Mouse (Mus musculus) adrenal gland, adult 8-10 months (tissue): ENCODE data around the gene Bmp2. TPM values are rescaled to one million over a fixed set of nuclear protein-coding genes. Genes with fewer than 3 reads are reported as not detected.

ENCODE experiments used
- DNase-seq: peaks from one replicate; pipeline ENCODE4 v3.0.0; 2022
- total RNA-seq, 4 experiments: library from RNA; stranded (reverse); gene quantifications; 2 replicates each; pipeline ENCODE4 v1.2.4; 2022

Bmp2 gene
- total RNA-seq = 10 to 100 TPM in 3 of 4 experiments, 1 to 10 TPM in 1; 7.0 to 17.9 (median 13.7) TPM

- peak; percentile 66 for DNase-seq
Measured at GRCm38 (mm10) chr2:133552031-133552841, at the start of gene Bmp2. Gene Bmp2, plus strand, starts transcription at chr2:133552159.

GRCm38 (mm10) chr2:133505678-133506077, 46.3 kb upstream of the Bmp2 start:
- DNase-seq = no peak

GRCm38 (mm10) chr2:133507045-133507444, 44.9 kb upstream of the Bmp2 start:
- DNase-seq = no peak

- DNase-seq = no peak
Measured at GRCm38 (mm10) chr2:133509141-133509540, 42.8 kb upstream of the Bmp2 start.

- no peak for DNase-seq
Measured at GRCm38 (mm10) chr2:133511011-133511779, 40.8 kb upstream of the Bmp2 start.

- no peak for DNase-seq
Measured at GRCm38 (mm10) chr2:133516331-133517046, 35.5 kb upstream of the Bmp2 start.

- DNase-seq = no peak
Measured at GRCm38 (mm10) chr2:133517867-133518266, 34.1 kb upstream of the Bmp2 start.

- no peak for DNase-seq
Measured at GRCm38 (mm10) chr2:133521193-133521592, 30.8 kb upstream of the Bmp2 start.

- no peak for DNase-seq
Measured at GRCm38 (mm10) chr2:133522121-133522520, 29.8 kb upstream of the Bmp2 start.

GRCm38 (mm10) chr2:133525621-133526181, 26.3 kb upstream of the Bmp2 start:
- DNase-seq = no peak

- no peak for DNase-seq
Measured at GRCm38 (mm10) chr2:133529396-133529795, 22.6 kb upstream of the Bmp2 start.

GRCm38 (mm10) chr2:133533073-133533472, 18.9 kb upstream of the Bmp2 start:
- no peak for DNase-seq

- no peak for DNase-seq
Measured at GRCm38 (mm10) chr2:133535481-133535880, 16.5 kb upstream of the Bmp2 start.

GRCm38 (mm10) chr2:133536812-133537211, 15.1 kb upstream of the Bmp2 start:
- DNase-seq = no peak

GRCm38 (mm10) chr2:133540702-133541101, 11.3 kb upstream of the Bmp2 start:
- no peak for DNase-seq

- peak; percentile 50 for DNase-seq
Measured at GRCm38 (mm10) chr2:133550238-133550682, 1.7 kb upstream of the Bmp2 start.

GRCm38 (mm10) chr2:133552842-133553465, 995 bp downstream of the Bmp2 start:
- peak; percentile 54 for DNase-seq

- DNase-seq = no peak
Measured at GRCm38 (mm10) chr2:133553911-133554285, 1.9 kb downstream of the Bmp2 start.

- DNase-seq = peak; percentile 63
Measured at GRCm38 (mm10) chr2:133554286-133555021, 2.5 kb downstream of the Bmp2 start.

- DNase-seq = no peak
Measured at GRCm38 (mm10) chr2:133564248-133564886, 12.4 kb downstream of the Bmp2 start.

GRCm38 (mm10) chr2:133565424-133565823, 13.5 kb downstream of the Bmp2 start:
- no peak for DNase-seq
